Mouse (Mus musculus) stomach, embryonic 14.5 days (tissue): ENCODE data around the gene Cux1. TPM values are rescaled to one million over a fixed set of nuclear protein-coding genes. Genes with fewer than 3 reads are reported as not detected.

Experiments
- ATAC-seq: fragments of 200-750 bp; cut with Nextera tagmentation; 2 replicates; pipeline ENCODE4 v1.8.0; 2017; ENCODE audit warnings: low read depth, moderate TSS enrichment; ENCODE audit not compliant: insufficient number of reproducible peaks, insufficient read depth, low FRiP score
- H3K27ac ChIP-seq: fragments of 300-500 bp; sonication (generic); 2 replicates; pipeline ENCODE4 v1.5.1; 2014; ENCODE audit warnings: mild to moderate bottlenecking, low read length, moderate library complexity, mixed read lengths
- H3K27me3 ChIP-seq: fragments of 300-500 bp; sonication (generic); 2 replicates; pipeline ENCODE4 v1.6.1; 2014; ENCODE audit warnings: low read length, control low read depth, mixed read lengths; ENCODE audit not compliant: control insufficient read depth, insufficient read depth
- H3K36me3 ChIP-seq: fragments of 300-500 bp; sonication (generic); 2 replicates; pipeline ENCODE4 v1.6.1; 2014; ENCODE audit warnings: mild to moderate bottlenecking, control low read depth, low read length, moderate library complexity, mixed read lengths; ENCODE audit not compliant: control insufficient read depth, insufficient read depth
- H3K4me1 ChIP-seq: fragments of 300-500 bp; sonication (generic); 2 replicates; pipeline ENCODE4 v1.6.1; 2014; ENCODE audit warnings: low read length, control low read depth, mixed read lengths; ENCODE audit not compliant: control insufficient read depth, insufficient read depth
- H3K4me2 ChIP-seq: fragments of 300-500 bp; sonication (generic); replicated peaks from 2 replicates; pipeline ENCODE4 v1.6.1; 2014; ENCODE audit warnings: low read depth, low read length, control low read depth
- H3K4me3 ChIP-seq: fragments of 300-500 bp; sonication (generic); 2 replicates; pipeline ENCODE4 v1.5.1; 2014; ENCODE audit warnings: low read depth, low read length, control low read depth
- H3K9ac ChIP-seq: fragments of 300-500 bp; sonication (generic); replicated peaks from 2 replicates; pipeline ENCODE4 v1.6.1; 2014; ENCODE audit warnings: low read depth, mild to moderate bottlenecking, control low read depth, low read length, moderate library complexity, mixed read lengths
- H3K9me3 ChIP-seq: fragments of 300-500 bp; sonication (generic); 2 replicates; pipeline ENCODE4 v1.6.1; 2016; ENCODE audit warnings: low read depth, low read length, control low read depth; ENCODE audit not compliant: control insufficient read depth
- WGBS: fragments of 180-500 bp; shearing (Covaris S2); extraction: QIAGEN DNeasy Blood & Tissue Kit; methylation state at CpG from one replicate; pipeline ENCODE4 v1.1.7; 2014; 5-methylcytosine and 5-hydroxymethylcytosine counted together
- polyA plus RNA-seq: library from polyadenylated mRNA; unstranded; fragments of >200 nt; fragmentation: Nextera tagmentation; extraction: Ambion mirVana; gene quantifications from 2 replicates; pipeline ENCODE4 v1.2.1, GENCODE M21; 2014

Gene Cux1
- polyA plus RNA-seq, 1 experiment from 2014 or later = 92.8 TPM

DNA sequence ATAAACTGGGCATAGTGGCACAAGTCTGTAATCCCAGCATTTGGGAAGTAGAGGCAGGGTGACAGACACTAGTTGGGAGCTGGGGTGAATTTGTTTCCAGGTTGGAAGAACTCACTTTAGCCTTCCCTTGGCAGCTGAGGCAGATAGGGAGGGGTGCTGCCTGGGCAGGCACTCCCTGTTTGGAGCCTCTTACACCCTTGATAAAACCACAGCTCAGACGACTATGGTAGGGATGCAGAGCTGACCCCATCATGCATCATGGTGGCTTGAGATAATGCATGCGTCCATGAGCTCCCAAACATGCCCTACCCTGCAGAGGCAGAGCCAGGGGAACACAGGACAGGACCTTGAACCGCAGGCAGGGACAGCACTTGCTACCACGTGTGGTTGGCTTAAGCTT is 232.5 kb downstream of the Cux1 start:
- Histone ChIP-seq H3K4me1 (0 out of 2 replicates have a peak, but pooled peaks cover 2% of the 10 kb centered on the region), H3K4me3 (no peak overlapping the region), H3K9me3 (no peaks in the 10 kb centered on the region), H3K9ac (no peak overlapping the region), H3K36me3 (peaks cover 30% of the 10 kb centered on the region), H3K4me2 (no peak overlapping the region), H3K27me3 (no peaks in the 10 kb centered on the region), H3K27ac (no peak overlapping the region)
- 73% methylated on average over 4 of the region's 4 CpGs for WGBS
- ATAC-seq = no peak

DNA sequence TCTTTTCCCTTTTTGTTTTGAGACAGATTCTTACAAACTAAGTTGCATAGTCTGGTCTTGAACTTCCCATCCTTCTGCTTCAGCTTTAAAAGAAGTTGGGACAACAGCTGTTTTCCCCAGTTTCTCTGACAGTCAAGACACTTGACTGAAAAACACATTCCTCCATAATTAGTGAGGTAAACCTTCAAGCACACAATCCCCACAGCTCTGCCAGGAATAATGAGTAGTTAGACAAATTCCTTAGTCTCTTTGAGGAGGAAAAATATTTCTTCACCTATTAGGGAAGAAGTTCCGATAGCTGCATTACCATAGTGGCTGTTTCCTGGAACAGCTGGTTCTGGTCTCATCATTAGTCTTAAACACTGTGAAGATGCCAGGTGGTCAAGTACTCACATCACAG is 233.2 kb downstream of the Cux1 start:
- H3K36me3 ChIP-seq = peaks cover 24% of the 10 kb centered on the region; the same call in 1 of the 2 replicates
- no peaks in the 10 kb centered on the region for H3K9me3 ChIP-seq
- H3K4me3 ChIP-seq = no peak overlapping the region
- ATAC-seq = no peak
- 89% methylated on average over 1 of the region's 1 CpGs for WGBS
- H3K4me2 ChIP-seq = no peak overlapping the region
- H3K27me3 ChIP-seq = no peaks in the 10 kb centered on the region
- H3K27ac ChIP-seq = no peak overlapping the region
- H3K4me1 ChIP-seq = 0 out of 2 replicates have a peak, but pooled peaks cover 2% of the 10 kb centered on the region
- no peak overlapping the region for H3K9ac ChIP-seq

DNA sequence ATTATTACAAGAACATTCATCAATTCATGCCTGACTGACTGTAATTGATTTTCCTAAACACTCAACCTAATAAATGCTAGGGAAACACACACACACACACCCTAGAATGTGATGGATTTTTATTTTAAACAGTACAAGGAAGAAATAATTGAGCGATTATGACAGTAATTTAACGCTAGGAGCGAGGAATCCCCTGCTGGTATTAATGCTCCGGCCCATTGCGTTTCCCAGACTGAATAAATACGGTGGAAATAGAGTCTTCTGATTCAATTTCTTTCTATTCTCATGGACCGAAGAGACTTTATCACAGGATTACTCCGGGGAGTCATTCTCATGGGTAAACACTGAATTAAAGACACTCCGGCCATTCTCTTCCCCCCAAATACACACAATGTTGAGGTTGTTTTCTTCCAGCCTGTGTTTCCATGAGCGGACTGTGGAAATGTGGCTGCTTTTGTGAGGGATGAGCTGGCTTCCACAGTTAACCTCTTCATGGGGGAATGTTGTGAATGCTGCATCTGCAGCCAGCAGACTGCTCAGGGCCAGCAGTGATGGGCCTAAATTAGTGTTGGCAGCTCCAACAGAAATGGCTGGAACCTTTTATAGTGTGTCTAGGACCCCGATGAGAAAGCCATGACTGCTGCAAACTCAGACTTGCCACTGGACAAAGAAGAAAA is 234.4 kb downstream of the Cux1 start:
- no peak overlapping the region for H3K9ac ChIP-seq
- no peak overlapping the region for H3K27ac ChIP-seq
- peaks cover 16% of the 10 kb centered on the region; the same call in 1 of the 2 replicates for H3K36me3 ChIP-seq
- H3K9me3 ChIP-seq = no peaks in the 10 kb centered on the region
- H3K27me3 ChIP-seq = no peaks in the 10 kb centered on the region
- no peak overlapping the region for H3K4me2 ChIP-seq
- no peak for ATAC-seq
- 78% methylated on average over 11 of the region's 11 CpGs for WGBS
- no peak overlapping the region for H3K4me3 ChIP-seq
- 0 out of 2 replicates have a peak, but pooled peaks cover 2% of the 10 kb centered on the region for H3K4me1 ChIP-seq

DNA sequence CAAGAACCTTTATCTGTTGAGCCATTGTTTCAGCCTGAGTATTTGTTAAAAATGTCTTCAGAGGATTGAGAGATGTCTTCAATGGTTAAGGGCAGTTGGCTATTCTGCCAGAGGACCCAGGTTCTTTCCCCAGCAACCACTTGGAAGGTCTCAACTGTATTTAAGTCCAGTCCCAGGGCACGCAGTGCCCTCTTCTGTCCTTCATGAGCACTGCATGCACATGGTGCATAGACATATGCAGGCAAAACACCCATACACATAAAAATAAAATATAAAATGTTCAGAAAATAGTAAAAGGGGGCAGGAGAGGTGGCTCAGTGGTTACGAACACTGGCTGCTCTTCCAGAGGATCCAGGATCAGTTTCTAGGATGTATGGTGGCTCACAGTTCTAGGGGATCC is 239.6 kb downstream of the Cux1 start:
- Histone ChIP-seq H3K27me3 (no peaks in the 10 kb centered on the region), H3K9ac (no peak overlapping the region), H3K4me3 (no peak overlapping the region), H3K27ac (no peak overlapping the region), H3K9me3 (no peaks in the 10 kb centered on the region), H3K4me2 (no peak overlapping the region), H3K36me3 (peaks cover 35% of the 10 kb centered on the region), H3K4me1 (no peaks in the 10 kb centered on the region)
- WGBS = 94% methylated on average over 2 of the region's 2 CpGs
- no peak for ATAC-seq

DNA sequence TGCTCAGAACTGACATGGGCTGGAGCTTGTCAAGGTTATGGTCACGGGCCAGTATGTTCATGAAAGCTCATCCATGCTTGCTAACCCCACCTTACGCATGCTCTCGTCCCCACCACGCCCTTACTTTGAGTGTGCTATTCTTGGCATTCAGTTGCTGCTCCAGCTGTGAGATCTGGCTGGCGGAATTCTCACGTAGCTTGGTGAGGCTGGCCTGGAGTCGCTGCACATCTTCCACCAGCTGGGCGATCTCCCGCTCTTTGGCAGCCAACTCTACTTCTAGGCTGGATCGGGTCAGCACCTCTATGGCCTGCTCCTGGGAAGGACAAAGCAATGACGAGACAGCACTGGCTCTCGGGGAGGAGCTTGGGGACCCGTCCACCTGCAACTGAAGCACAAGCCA is 240.7 kb downstream of the Cux1 start:
- H3K27ac ChIP-seq = no peak overlapping the region
- H3K9me3 ChIP-seq = no peaks in the 10 kb centered on the region
- H3K36me3 ChIP-seq = peaks cover 35% of the 10 kb centered on the region
- ATAC-seq = no peak
- no peaks in the 10 kb centered on the region for H3K27me3 ChIP-seq
- WGBS = 85% methylated on average over 13 of the region's 13 CpGs
- no peak overlapping the region for H3K9ac ChIP-seq
- no peaks in the 10 kb centered on the region for H3K4me1 ChIP-seq
- no peak overlapping the region for H3K4me2 ChIP-seq
- H3K4me3 ChIP-seq = no peak overlapping the region

DNA sequence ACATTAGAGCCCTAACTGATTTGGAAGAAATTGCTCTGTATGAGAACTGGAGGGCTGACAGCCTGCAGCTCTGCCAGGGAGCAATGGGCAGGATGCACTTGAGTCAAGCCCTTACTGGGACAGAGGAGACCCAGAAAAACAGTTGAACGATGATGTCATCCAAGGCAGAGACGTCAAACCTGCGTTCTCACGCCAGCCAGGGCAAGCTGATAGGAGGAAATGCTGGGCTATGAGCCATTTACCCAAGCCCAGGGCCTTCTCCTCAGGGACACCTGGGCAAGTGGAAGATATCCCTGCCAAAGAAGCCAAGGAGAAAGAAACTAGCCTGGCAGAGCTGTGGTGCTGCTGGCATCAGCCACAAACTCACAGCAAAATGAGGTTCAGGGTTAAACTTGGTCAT is 242.8 kb downstream of the Cux1 start:
- no peaks in the 10 kb centered on the region for H3K9me3 ChIP-seq
- no peak overlapping the region for H3K4me3 ChIP-seq
- no peak overlapping the region for H3K9ac ChIP-seq
- H3K4me2 ChIP-seq = no peak overlapping the region
- no peak overlapping the region for H3K27ac ChIP-seq
- no peaks in the 10 kb centered on the region for H3K4me1 ChIP-seq
- no peaks in the 10 kb centered on the region for H3K27me3 ChIP-seq
- H3K36me3 ChIP-seq = peaks cover 38% of the 10 kb centered on the region
- 78% methylated on average over 4 of the region's 4 CpGs for whole genome bisulfite sequencing
- no peak for ATAC-seq

DNA sequence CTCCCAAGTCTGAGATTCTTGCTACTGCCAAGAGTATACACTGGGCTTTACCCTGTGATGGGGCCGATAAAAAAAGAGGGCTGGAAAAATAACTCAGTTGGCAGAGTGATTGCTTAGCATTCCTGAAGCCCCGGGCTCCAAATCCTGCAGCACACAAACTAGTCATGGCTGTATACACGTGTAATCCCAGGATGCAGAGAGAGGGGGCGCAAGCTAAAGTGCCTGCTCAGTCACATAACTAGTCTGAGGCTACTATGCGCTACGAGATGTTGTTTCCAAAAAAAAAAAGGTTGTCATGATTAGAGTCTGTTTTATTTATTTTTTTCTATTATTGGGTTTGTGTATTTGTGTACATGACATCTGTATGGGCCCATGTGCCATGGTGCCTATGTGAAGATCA is 245.9 kb downstream of the Cux1 start:
- Histone ChIP-seq H3K9me3 (no peaks in the 10 kb centered on the region), H3K9ac (no peak overlapping the region), H3K4me3 (no peak overlapping the region), H3K27ac (no peak overlapping the region), H3K36me3 (peaks cover 36% of the 10 kb centered on the region), H3K27me3 (no peaks in the 10 kb centered on the region), H3K4me1 (no peaks in the 10 kb centered on the region), H3K4me2 (no peak overlapping the region)
- no peak for ATAC-seq
- 75% methylated on average over 6 of the region's 6 CpGs for WGBS

DNA sequence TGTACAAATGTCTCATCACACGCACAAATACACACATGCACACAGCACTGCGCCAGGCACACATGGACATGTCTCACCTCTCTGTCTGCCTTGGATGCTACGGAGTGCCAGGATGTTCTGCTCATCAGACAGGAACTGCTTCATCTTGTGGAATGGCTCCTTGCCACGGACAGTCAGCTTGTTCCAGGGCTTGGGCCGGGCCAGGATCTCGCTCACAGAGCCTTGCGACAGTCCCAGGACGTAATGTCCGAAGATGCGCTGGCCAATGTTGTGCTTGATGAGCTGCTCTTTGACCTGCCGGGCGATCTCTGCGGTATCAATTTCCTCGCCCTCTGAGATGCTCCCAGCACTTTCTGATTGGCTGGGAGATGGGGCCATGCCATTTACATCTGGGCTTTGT is 254.7 kb downstream of the Cux1 start:
- no peak overlapping the region for H3K27ac ChIP-seq
- H3K27me3 ChIP-seq = no peaks in the 10 kb centered on the region
- no peaks in the 10 kb centered on the region for H3K4me1 ChIP-seq
- no peak overlapping the region for H3K4me2 ChIP-seq
- peaks cover 58% of the 10 kb centered on the region for H3K36me3 ChIP-seq
- no peak overlapping the region for H3K4me3 ChIP-seq
- no peak for ATAC-seq
- no peak overlapping the region for H3K9ac ChIP-seq
- 92% methylated on average over 14 of the region's 14 CpGs for WGBS
- no peaks in the 10 kb centered on the region for H3K9me3 ChIP-seq

DNA sequence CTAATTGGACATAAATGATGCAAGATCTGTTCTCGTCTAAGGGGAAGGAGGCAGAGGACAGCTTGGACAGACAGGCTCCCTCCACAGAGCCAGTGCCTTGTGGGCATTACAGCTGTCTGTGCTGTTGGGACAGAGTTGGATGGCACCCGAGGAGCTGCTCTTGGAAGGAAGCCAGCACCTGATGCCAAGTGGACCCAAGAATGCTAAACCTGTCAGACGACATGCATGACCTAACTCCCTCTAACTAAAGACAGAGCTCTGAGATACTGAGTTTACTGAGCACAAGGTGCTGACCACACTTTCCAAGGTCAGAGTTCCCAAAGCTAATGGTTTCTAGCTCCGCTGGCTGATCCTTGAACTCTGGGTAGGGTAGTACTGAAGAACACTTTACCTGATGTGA is 255.1 kb downstream of the Cux1 start:
- no peaks in the 10 kb centered on the region for H3K4me1 ChIP-seq
- no peak overlapping the region for H3K4me3 ChIP-seq
- 64% methylated on average over 4 of the region's 4 CpGs for WGBS
- no peaks in the 10 kb centered on the region for H3K27me3 ChIP-seq
- no peak overlapping the region for H3K4me2 ChIP-seq
- no peak overlapping the region for H3K27ac ChIP-seq
- no peak overlapping the region for H3K9ac ChIP-seq
- ATAC-seq = no peak
- H3K36me3 ChIP-seq = peaks cover 60% of the 10 kb centered on the region
- H3K9me3 ChIP-seq = no peaks in the 10 kb centered on the region
